Mouse (Mus musculus) kidney, postnatal 0 days (tissue): ENCODE results near the gene Maml3. TPM values are rescaled to one million over a fixed set of nuclear protein-coding genes. Genes with fewer than 3 reads are reported as not detected.

Source experiments
- ATAC-seq: fragments of 200-750 bp; cut with Nextera tagmentation; replicated peaks from 2 replicates; pipeline ENCODE4 v1.8.0; 2017; ENCODE audit warnings: low read depth, moderate number of reproducible peaks, moderate TSS enrichment, moderate library complexity; ENCODE audit not compliant: low FRiP score
- DNase-seq: peaks from one replicate; pipeline ENCODE4 v3.0.0-alpha.2; 2016; ENCODE audit warnings: low spot score
- H3K27ac ChIP-seq: fragments of 300-500 bp; sonication (generic); 2 replicates; pipeline ENCODE4 v1.5.1; 2014; ENCODE audit warnings: mild to moderate bottlenecking
- H3K27me3 ChIP-seq: fragments of 300-500 bp; sonication (generic); 2 replicates; pipeline ENCODE4 v1.6.1; 2014; ENCODE audit warnings: low read length, mixed read lengths; ENCODE audit not compliant: insufficient read depth
- H3K36me3 ChIP-seq: fragments of 300-500 bp; sonication (generic); 2 replicates; pipeline ENCODE4 v1.6.1; 2014; ENCODE audit warnings: low read length, mixed read lengths; ENCODE audit not compliant: insufficient read depth
- H3K4me1 ChIP-seq: fragments of 300-500 bp; sonication (generic); replicated peaks from 2 replicates; pipeline ENCODE4 v1.6.1; 2014; ENCODE audit warnings: antibody characterized with exemption, low read length, mixed read lengths; ENCODE audit not compliant: insufficient read depth
- H3K4me2 ChIP-seq: fragments of 300-500 bp; sonication (generic); 2 replicates; pipeline ENCODE4 v1.6.1; 2014; ENCODE audit warnings: mild to moderate bottlenecking, low read length, moderate library complexity, mixed read lengths
- H3K4me3 ChIP-seq: fragments of 300-500 bp; sonication (generic); replicated peaks from 2 replicates; pipeline ENCODE4 v1.5.1; 2014; ENCODE audit warnings: low read depth, low read length
- H3K9ac ChIP-seq: fragments of 300-500 bp; sonication (generic); 2 replicates; pipeline ENCODE4 v1.6.1; 2014; ENCODE audit warnings: low read depth, low read length
- H3K9me3 ChIP-seq: fragments of 300-500 bp; sonication (generic); replicated peaks from 2 replicates; pipeline ENCODE4 v1.6.1; 2016; ENCODE audit warnings: low read length, inconsistent platforms, mixed read lengths
- CTCF ChIP-seq: IDR thresholded peaks from 2 replicates; pipeline ENCODE4 v1.5.1; 2016; ENCODE audit warnings: antibody characterized with exemption, low read depth, mild to moderate bottlenecking, moderate library complexity
- WGBS: fragments of 180-500 bp; shearing (Covaris S2); extraction: QIAGEN DNeasy Blood & Tissue Kit; methylation state at CpG from one replicate; pipeline ENCODE4 v1.1.7; 2014; 5-methylcytosine and 5-hydroxymethylcytosine counted together
- polyA plus RNA-seq: library from polyadenylated mRNA; unstranded; fragments of >200 nt; fragmentation: Nextera tagmentation; extraction: Ambion mirVana; gene quantifications from 2 replicates; pipeline ENCODE4 v1.2.1, GENCODE M21; 2015

Maml3 gene
- polyA plus RNA-seq, 1 experiment from 2014 or later, result 5.4 TPM

DNA sequence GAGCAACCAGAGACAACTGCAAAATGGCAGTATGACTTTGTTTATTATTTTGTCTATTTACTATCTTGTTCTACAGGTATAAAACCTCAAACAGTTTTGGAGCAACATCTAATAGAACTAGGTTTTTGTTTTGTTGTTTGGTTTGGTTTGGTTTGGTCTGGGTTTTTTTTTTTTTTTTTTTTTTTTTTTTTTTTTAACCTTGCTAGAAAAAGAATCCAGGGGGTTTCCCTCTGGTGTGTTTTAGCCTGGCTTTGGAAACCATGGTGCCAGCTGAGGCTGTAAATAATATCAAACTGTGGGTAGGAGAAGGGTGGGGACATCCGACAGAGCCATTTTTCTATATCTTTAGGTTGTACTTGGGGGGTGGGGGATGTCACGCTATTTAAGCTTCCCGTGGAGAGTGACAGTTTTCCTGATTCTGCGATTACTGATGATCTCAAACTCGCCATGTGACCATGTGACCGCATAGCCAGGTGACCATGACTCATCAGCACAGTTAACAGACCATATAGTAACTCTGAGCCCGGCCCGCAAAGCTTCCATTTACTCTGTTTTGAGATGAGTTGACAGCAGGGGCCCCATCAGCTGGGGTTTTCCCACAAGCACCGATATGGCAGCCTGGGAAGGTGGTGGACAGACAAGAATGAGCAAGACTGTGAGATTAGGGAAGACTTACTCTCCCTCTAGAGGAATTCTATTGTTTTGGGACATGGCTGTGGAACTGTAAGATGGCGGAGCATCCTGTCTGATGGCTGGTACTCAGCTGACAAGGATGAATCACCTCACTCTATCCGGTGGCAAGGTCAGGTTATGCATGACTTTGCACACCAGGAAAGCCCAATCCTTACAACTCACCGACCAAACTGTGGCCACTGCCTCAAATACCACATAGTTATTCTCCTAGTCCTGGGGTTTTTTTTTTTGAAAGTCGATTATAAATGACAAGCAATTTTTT, 170.1 kb downstream of the Maml3 start:
- ATAC-seq (no peak; the same call in 1 of the 2 replicates), DNase-seq (no peak)
- H3K4me2 ChIP-seq, result no peak overlapping the region
- H3K36me3 ChIP-seq, result no peaks in the 10 kb centered on the region
- no peaks in the 10 kb centered on the region for H3K4me1 ChIP-seq
- no peak overlapping the region for H3K9ac ChIP-seq
- no peak overlapping the region for H3K27ac ChIP-seq
- 80% methylated on average over 13 of the region's 13 CpGs for WGBS
- no peaks in the 10 kb centered on the region for H3K9me3 ChIP-seq
- H3K27me3 ChIP-seq, result no peaks in the 10 kb centered on the region
- H3K4me3 ChIP-seq, result no peak overlapping the region
- no peak for TF ChIP-seq CTCF

DNA sequence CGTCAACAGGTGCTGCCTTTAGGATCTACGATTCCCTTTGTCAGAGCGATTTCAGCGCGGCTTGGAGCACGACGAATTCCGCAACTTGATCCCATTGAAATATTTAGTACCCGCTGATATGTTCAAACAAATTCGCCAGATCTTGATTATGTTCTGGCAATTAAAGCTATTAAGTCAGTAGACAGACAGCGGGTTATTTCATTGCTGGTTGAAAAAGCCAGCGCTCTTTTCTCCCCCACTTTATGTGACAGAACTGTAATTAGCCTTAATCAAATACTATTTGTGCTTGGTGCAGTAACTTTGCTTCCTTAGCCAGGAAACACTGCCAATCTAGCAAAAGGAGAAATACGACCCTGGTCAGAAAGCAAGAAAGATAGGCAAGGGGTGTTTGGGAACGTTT, 176.7 kb downstream of the Maml3 start:
- Histone ChIP-seq H3K4me2 (peak overlapping the region; percentile 37; the same call in 1 of the 2 replicates), H3K4me1 (peaks cover 6% of the 10 kb centered on the region; the same call in 1 of the 2 replicates), H3K4me3 (no peak overlapping the region), H3K27ac (peak overlapping the region; percentile 42; the same call in 1 of the 2 replicates), H3K9ac (no peak overlapping the region), H3K36me3 (no peaks in the 10 kb centered on the region), H3K9me3 (no peaks in the 10 kb centered on the region), H3K27me3 (no peaks in the 10 kb centered on the region)
- TF ChIP-seq CTCF, result no peak
- DNase-seq (no peak), ATAC-seq (no peak)
- WGBS, result 50% methylated on average over 14 of the region's 14 CpGs

GRCm38 (mm10) chr3:51927591-51927990, 177.3 kb downstream of the Maml3 start:
- Histone ChIP-seq H3K9me3 (no peaks in the 10 kb centered on the region), H3K9ac (no peak overlapping the region), H3K27me3 (no peaks in the 10 kb centered on the region), H3K27ac (no peak overlapping the region), H3K4me1 (peaks cover 6% of the 10 kb centered on the region; the same call in 1 of the 2 replicates), H3K4me3 (no peak overlapping the region), H3K4me2 (peak overlapping the region; percentile 37; the same call in 1 of the 2 replicates), H3K36me3 (no peaks in the 10 kb centered on the region)
- ATAC-seq (no peak), DNase-seq (no peak)
- TF ChIP-seq CTCF, result no peak
- WGBS, result 65% methylated on average over 7 of the region's 7 CpGs

DNA sequence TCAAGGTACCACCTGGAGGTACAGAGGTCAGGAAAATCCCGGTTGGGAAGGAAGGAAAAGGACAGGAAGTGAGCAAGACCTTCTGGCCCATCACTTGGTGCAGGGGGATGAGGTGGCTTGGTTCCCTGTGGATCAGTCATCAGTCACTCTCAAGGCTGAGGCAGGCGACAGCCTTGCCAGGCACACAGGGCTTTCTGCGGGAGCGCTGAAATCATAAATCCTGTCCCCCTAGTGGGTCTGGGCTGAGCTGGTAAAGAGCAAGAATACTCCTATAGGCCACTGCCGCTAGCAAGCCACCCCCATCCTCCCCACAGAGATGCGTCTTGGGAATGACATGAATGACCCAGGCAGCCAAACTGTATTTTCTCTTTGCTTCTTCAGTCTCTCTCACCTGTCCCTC, 177.8 kb downstream of the Maml3 start:
- Histone ChIP-seq H3K4me2 (no peak overlapping the region), H3K27ac (no peak overlapping the region), H3K27me3 (no peaks in the 10 kb centered on the region), H3K4me1 (peaks cover 6% of the 10 kb centered on the region; the same call in 1 of the 2 replicates), H3K4me3 (no peak overlapping the region), H3K9ac (no peak overlapping the region), H3K36me3 (no peaks in the 10 kb centered on the region), H3K9me3 (no peaks in the 10 kb centered on the region)
- WGBS, result 52% methylated on average over 6 of the region's 6 CpGs
- ATAC-seq, result no peak
- no peak for TF ChIP-seq CTCF
- DNase-seq, result no peak

- DNase-seq, result no peak
- no peak for TF ChIP-seq CTCF
- 67% methylated on average over 2 of the region's 2 CpGs for WGBS
These were observed 179.1 kb downstream of the Maml3 start for GRCm38 (mm10) chr3:51925758-51926157.

GRCm38 (mm10) chr3:51924636-51925035, 180.2 kb downstream of the Maml3 start:
- Histone ChIP-seq H3K4me3 (no peak overlapping the region), H3K27ac (no peak overlapping the region), H3K9ac (no peak overlapping the region), H3K4me2 (no peak overlapping the region), H3K36me3 (no peaks in the 10 kb centered on the region), H3K27me3 (no peaks in the 10 kb centered on the region), H3K4me1 (peaks cover 6% of the 10 kb centered on the region; the same call in 1 of the 2 replicates), H3K9me3 (no peaks in the 10 kb centered on the region)
- no peak for ATAC-seq
- no peak for TF ChIP-seq CTCF
- 60% methylated on average over 5 of the region's 5 CpGs for WGBS
- DNase-seq, result peak; percentile 28

More at GRCm38 (mm10) chr3:51925758-51926157, 179.1 kb downstream of the Maml3 start:
- H3K4me2 ChIP-seq, result no peak overlapping the region
- ATAC-seq, result no peak
- no peak overlapping the region for H3K4me3 ChIP-seq
- no peak overlapping the region for H3K9ac ChIP-seq
- no peaks in the 10 kb centered on the region for H3K36me3 ChIP-seq
- no peak overlapping the region for H3K27ac ChIP-seq
- H3K9me3 ChIP-seq, result no peaks in the 10 kb centered on the region
- H3K4me1 ChIP-seq, result peaks cover 6% of the 10 kb centered on the region; the same call in 1 of the 2 replicates
- H3K27me3 ChIP-seq, result no peaks in the 10 kb centered on the region
